Mouse (Mus musculus): ENCODE data around the gene Olfr1252. TPM values are rescaled to one million over a fixed set of nuclear protein-coding genes. Genes with fewer than 3 reads are reported as not detected.

Olfr1252 gene
- not detected for total RNA-seq (2021)

GRCm38 (mm10) chr2:89724912-89725311 is at the start of gene Olfr1252:
Gene Olfr1252, minus strand, starts transcription at chr2:89725012.
- no peak for DNase-seq (ENCODE audit: extremely low spot score in 1 of 2, low spot score in 2 of 2)
- intact Hi-C loops (cut with DNase I) = no loop called here

GRCm38 (mm10) chr2:89756990-89757389 is 32.2 kb upstream of the Olfr1252 start, which contains the start of gene Olfr1253:
Gene Olfr1253, minus strand, starts transcription at chr2:89757090.
- DNase-seq (ENCODE audit: extremely low spot score in 1 of 2, low spot score in 2 of 2) = no peak
- intact Hi-C loops (cut with DNase I) = no loop called here

- intact Hi-C loops (cut with DNase I) = no loop called here
- no peak for DNase-seq (ENCODE audit: extremely low spot score in 1 of 2, low spot score in 2 of 2)
Measured at GRCm38 (mm10) chr2:89691980-89692379, 32.8 kb downstream of the Olfr1252 start.

- intact Hi-C loops (cut with DNase I) = no loop called here
- DNase-seq (ENCODE audit: extremely low spot score in 1 of 2, low spot score in 2 of 2) = no peak
Measured at GRCm38 (mm10) chr2:89671836-89672235, 53.0 kb downstream of the Olfr1252 start, which contains the start of gene Olfr1251. Gene Olfr1251, minus strand, starts transcription at chr2:89671936.

Other genes with a start within 250 kb of the Olfr1252 start
- not detected for gene Olfr1241, start 237.9 kb downstream of the Olfr1252 start, total RNA-seq (2021)
- gene Olfr1242, start 226.7 kb downstream of the Olfr1252 start, total RNA-seq (2021) = not detected
- gene Olfr1243, start 193.5 kb downstream of the Olfr1252 start, total RNA-seq (2021) = not detected
- gene Olfr1245, start 146.6 kb downstream of the Olfr1252 start, total RNA-seq (2021) = not detected
- gene Olfr1246, start 131.9 kb downstream of the Olfr1252 start, total RNA-seq (2021) = not detected
- gene Olfr1247, start 110.9 kb downstream of the Olfr1252 start, total RNA-seq (2021) = under 1 TPM; 0.16 to 0.17 TPM
- not detected for gene Olfr1248, start 106.8 kb downstream of the Olfr1252 start, total RNA-seq (2021)
- not detected for gene Olfr1249, start 90.0 kb downstream of the Olfr1252 start, total RNA-seq (2021)
- under 1 TPM; 0.06 to 0.10 TPM for gene Olfr1250, start 63.5 kb downstream of the Olfr1252 start, total RNA-seq (2021)
- gene Olfr1251, start 53.1 kb downstream of the Olfr1252 start, total RNA-seq (2021) = not detected
- gene Olfr1253, start 32.1 kb upstream of the Olfr1252 start, total RNA-seq (2021) = not detected
- not detected for gene Olfr1254, start 68.6 kb upstream of the Olfr1252 start, total RNA-seq (2021)
- gene Olfr1255, start 87.0 kb upstream of the Olfr1252 start, total RNA-seq (2021) = not detected
- under 1 TPM in 1 of 2 experiments, not detected in 1; 0.06 TPM for gene Olfr1256, start 116.5 kb upstream of the Olfr1252 start, total RNA-seq (2021)
- gene Olfr48, start 123.2 kb upstream of the Olfr1252 start, total RNA-seq (2021) = not detected
- gene Olfr1257, start 153.4 kb upstream of the Olfr1252 start, total RNA-seq (2021) = not detected
- gene Olfr1258, start 202.3 kb upstream of the Olfr1252 start, total RNA-seq (2021) = not detected
- gene Olfr1259, start 223.7 kb upstream of the Olfr1252 start, total RNA-seq (2021) = not detected
- gene Olfr1260, start 249.3 kb upstream of the Olfr1252 start, total RNA-seq (2021) = not detected